Mouse (Mus musculus) adrenal gland, adult 8-10 months (tissue): ENCODE results near the gene Nfkbid. TPM values are rescaled to one million over a fixed set of nuclear protein-coding genes. Genes with fewer than 3 reads are reported as not detected.

Experiments used
- DNase-seq: peaks from one replicate; pipeline ENCODE4 v3.0.0; 2022
- total RNA-seq, 4 experiments: library from RNA; stranded (reverse); gene quantifications; 2 replicates each; pipeline ENCODE4 v1.2.4; 2022

Nfkbid gene
- total RNA-seq, 4 experiments from 2014 or later = 0.73 to 2.4 (median 1.7) TPM

DNA sequence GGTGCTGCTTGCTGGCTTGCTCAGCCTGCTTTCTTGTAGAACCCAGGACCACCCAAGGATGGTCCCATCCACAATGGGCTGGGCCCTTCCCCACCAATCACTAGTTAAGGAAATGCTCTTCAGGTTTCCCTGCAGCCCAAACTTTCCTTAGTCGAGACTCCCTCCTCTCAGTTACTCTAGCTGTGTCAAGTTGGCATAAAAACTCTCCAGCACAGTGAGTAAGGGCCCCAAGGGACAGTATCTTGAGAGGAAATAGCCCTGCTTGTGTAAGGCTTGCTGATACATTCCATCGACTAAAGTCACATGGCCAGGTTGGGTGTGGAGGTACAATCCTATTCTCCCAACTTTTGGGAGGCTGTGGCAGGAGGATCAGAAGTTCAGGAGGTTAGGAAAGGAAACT lies 8.7 kb downstream of the Nfkbid start:
- no peak for DNase-seq

DNA sequence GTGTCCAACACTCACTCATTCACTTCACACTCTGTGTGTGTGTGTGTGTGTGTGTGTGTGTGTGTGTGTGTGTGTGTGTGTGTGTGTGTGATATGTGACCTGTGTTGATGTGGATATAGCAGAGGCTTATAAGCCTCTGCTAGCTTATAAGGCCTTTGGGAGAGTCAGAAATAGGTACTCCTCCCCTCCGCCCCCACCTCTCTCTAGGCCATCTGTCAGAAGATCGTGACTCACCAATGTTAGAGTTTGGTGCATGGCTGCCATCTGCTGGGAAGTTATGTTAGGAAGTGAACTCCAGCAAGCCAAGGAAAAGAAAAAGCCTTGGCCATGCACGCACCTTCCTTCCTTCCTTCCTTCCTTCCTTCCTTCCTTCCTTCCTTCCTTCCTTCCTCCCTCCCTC lies 10.3 kb downstream of the Nfkbid start:
- peak; percentile 58 for DNase-seq

DNA sequence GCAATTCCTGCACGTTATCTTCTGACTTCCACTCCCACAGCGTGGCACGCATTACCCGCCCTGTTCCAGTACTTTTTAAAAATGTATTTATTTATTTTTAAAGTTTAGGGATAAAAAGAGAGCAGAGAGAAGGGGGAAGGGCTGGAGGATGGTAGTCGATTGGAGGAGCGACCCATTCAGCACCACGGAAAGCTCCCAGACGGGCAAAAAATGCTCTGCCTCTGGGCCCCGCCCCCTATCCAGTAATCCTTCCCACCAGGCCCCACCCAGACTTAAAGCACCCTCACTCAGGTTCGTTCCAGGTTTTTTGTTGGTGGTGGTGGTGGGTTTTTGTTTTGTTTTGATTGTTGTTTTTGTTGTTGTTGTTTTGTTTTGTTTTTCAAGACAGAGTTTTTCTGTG lies 12.7 kb downstream of the Nfkbid start:
- peak; percentile 40 for DNase-seq

GRCm38 (mm10) chr7:30434701-30435100 lies 13.2 kb downstream of the Nfkbid start:
- DNase-seq = no peak

GRCm38 (mm10) chr7:30435156-30435555 lies 13.6 kb downstream of the Nfkbid start:
- DNase-seq = no peak

GRCm38 (mm10) chr7:30436879-30437278 lies 15.3 kb downstream of the Nfkbid start:
- DNase-seq = no peak

DNA sequence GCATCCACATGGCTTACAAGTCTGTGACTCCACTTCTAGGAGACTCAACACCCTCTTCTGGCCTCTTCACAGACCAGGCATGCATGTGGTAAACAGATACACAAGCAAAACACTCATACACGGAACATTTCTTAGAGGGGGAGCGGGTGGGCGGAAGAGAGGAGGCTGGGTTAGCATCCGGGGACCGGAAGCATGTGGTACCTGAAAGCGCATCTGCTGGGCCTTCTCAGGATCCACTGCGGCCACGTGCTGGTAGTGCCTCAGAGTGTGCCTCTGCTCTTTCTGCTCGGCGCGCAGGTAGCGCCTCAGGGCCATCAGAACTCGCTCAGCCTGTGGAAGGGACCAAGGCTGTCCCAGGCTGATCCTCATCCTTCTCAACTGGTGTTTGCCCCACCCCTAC lies 18.2 kb downstream of the Nfkbid start:
- no peak for DNase-seq

DNA sequence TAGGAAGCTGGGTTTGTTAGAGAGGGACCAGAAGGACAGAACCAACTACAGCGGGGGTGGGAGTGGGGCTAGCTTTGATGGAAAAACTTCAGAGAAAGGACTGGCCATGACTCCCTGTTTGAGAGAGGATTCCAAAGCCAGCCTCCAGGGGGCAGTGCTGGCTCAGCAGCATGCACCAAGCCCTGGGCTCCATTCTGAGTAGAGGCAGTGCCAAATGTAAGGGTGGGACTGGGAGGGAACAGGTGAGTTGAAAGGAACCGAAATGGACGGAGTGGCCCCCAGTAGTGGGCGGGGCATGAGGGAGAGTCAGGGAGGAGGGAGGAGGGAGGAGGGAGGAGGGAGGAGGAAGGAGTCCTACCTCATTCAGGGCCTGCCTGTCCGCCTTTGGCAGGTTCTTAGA lies 19.2 kb downstream of the Nfkbid start:
- DNase-seq = no peak

GRCm38 (mm10) chr7:30443696-30444095 lies 22.2 kb downstream of the Nfkbid start:
- no peak for DNase-seq

DNA sequence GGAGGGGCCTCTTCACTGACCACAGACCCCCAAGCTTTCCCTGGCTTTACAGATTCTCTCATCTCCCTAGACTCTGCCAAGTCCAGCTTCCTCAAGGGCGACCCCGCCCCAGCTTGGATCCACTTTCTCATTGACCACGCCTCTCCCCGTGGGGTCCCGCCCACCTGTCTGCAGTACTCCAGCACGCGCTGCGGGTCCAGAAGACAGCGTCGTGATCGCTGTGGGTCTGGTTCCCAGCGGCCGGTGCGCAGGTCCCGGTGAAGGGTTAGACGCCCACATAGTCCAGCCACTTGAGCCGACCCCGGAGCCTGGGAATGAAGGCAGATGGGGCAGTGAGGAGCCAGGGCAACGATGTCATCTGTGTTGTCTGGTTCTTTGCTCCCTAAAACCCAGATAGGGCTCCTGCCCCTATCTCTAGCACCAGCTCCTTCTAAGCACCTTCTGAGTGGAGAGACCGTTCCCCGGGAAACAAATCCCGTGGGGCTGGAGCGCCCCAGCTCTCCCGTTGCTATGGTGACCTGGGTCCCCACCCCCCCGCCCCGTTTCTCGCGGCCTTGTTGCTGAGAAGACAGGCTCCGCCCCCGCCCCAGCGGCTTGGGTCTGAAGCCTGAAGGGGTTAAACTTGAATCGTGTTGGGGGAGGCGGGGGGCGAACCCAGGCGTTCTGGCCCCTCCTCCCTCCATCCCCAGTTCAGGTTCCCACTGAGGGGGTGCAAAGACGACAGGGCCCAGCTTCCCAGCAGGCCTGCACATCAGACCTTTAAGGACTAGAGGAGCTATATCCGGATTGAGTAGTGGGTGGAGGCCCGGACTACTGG lies 22.8 kb downstream of the Nfkbid start:
- DNase-seq = peak; percentile 31

DNA sequence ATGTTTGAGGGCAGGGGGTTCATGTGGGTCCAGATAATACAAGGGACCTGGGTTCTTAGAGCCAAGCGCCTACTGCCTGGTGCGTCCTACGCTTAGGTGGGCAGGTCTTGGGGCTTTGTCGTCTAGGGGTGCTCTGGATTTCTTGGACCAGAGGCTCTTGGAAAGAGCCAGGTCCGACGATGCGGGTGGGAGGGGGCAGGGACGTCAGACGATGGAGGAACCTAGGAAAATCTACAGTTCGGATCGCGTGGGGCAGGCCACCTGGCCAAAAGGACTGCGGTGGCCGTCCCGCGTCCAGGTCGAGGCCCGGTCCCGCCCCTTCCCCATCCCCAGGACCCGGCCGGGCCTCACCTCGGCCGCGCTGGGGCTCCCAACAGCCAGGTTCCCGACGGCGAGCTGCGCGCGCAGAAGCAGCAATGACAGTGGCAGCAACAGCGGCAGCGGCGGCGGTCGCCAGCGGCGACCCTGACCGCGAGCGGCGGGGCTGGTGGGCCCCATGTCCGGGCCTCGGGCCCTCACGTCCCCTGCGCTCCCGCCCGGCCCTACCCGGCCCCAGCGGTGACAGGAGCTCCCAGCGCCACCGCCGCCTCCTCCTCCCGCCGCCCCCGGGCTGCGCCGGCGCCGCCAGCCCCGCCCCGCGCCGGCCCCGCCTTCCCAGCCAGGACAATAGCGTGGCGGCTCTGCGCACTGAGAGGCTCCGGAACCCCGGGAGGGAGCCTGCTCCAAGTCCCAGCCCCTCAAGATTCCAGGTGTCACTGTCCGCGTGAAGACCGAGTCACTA lies 23.6 kb downstream of the Nfkbid start, which contains the start of gene Aplp1:
Gene Aplp1, minus strand, starts transcription at position 565 of the 781 bp plus-strand sequence.
- no peak for DNase-seq

GRCm38 (mm10) chr7:30450241-30450640 lies 28.7 kb downstream of the Nfkbid start:
- DNase-seq = no peak

GRCm38 (mm10) chr7:30453327-30453726 lies 31.8 kb downstream of the Nfkbid start:
- DNase-seq = no peak

DNA sequence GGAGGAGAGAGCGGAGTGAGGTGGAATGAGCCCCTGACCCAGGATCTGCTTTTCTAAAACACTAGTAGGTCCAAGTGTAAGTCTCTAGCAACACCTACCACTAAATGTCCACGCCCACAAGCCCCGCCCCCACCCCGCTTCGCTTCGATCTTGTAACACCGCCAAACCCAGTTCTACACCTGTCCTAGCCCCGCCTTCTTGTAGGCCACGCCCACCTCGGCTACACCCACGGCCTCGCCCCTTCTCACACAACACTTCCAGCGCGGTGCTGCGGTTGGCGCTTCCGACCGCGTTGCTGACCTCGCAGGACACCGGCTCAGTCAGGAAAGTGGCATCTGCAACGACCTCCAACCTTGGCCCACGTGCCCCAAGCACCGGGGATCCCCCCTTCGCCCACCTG lies 32.2 kb downstream of the Nfkbid start:
- DNase-seq = no peak

DNA sequence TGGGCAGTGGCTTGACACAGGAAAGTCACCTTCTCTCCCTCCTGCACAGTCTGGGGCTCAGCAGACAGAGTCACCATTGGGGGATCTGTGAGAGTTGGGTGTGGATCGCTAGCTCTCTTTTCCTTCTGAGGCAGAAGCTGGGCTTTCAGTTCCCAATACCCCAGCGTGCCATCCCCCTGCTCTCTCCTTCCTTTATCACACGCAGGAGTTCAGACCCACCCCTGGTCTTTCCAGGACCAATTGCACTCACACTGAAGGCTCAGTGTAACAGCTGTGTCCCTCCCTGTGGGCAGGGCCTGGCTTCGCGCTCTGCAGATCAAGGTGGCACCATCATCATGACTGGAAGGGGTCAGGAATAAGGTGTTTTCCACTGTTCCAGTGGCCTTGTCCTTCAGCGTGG lies 32.7 kb downstream of the Nfkbid start:
- no peak for DNase-seq

GRCm38 (mm10) chr7:30456487-30456886 lies 35.0 kb downstream of the Nfkbid start:
- no peak for DNase-seq

DNA sequence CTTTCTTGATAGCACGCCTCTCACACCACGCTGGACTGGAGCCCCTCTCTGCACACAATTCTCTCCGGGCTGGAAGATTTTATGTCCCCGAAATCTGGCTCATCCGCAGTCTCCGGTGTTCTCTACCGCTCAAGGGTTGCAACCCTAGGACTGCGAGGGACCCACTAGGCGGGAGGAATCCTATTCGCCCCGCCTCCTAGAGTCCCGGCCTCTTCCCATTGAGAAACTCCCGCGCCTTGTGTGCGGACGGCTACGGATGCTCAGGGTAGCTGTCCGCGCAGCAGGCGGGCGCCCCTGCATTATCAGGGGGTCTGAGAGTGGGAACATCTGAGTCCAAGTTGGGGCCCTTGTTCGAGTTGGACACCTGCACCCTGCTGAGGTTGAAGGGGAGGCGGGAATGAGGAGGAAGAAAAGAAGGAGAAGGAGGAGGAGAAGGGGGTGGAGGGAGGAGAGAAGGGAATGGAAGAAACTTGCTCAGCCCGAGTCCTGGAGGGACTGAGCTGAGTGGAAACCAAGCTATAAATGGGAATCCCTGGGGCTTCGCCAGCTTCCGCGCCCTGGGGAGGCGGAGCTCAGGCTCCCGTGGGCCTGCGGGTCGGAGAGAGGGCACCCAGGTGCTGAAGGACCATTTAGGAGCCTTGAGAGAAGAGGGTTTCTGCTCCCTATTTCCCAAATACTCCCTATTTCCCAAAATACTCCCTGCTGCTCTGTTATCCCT lies 35.5 kb downstream of the Nfkbid start:
- DNase-seq = no peak

DNA sequence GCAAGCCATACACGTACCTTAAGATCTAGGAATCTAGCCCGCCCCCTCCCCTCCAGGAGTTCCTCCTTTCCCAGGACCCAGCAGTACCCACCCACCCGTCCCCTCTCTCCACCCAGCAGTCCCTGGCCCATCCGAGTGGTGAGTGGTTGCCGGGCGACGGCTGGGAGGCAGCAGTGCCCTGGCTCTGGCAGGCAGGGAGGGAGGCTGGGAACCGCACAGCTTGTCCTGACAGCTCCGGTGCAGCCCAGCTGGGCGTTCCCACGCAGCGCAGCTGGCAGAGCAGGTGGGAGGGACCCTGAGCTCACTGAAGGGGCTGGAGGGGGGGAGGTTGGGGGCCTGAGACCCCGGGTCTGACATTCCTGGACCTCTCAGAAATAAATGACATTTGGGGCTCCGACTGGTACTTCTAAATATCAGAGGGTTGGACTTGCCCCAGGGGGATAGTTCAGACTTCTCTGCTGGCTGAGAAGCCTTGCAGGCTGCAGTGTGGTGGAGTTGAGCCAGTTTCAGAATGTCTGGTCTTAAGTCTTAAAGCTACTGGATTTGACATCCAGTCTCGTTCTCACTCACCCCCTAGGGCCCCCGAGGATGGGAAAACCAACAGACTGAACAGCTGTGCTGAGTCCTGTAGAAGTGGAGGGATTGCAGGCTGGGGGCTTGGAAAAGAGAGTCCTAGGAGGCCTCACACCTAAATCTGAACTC lies 36.2 kb downstream of the Nfkbid start, which contains the start of the genes Kirrel2 and Nphs1:
Gene Kirrel2, minus strand, starts transcription at position 62 of the 702 bp plus-strand sequence.
Gene Nphs1, plus strand, starts transcription at position 687 of the 702 bp plus-strand sequence.
- DNase-seq = no peak

DNA sequence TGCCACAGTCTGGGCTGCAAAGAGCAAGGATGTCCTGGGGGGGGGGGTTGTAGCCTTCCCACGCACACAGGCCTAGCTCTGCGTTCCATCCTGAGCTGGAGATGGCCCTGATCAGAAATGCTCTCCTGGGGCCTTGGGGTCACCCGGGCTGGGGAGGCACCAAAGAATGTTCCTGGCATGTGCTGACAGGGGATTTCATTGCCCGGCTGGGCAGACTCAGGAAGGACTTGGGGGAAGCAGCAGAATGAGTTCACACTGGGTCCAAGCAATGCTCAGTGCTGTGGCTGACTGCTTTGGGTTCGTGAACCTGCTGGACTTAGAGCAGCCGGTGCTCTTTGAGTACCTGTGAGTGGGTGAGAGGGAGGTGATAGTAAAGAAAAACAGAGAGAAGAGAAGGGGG lies 38.0 kb downstream of the Nfkbid start:
- no peak for DNase-seq

DNA sequence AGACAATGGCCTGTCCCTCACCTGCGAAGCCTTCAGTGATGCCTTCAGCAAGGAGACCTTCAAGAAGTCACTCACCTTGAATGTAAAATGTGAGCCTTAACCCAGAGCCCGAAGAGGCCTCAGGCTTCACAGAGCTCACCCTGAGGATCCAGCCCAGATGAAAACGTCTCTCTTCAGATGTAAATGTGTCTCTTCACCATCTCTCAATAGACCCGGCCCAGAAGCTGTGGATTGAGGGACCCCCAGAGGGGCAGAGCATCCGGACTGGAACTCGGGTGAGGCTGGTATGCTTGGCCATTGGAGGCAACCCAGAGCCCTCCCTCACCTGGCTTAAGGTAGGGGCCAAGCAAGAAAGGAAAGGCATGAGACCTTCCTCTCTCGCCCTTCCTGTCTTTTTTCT lies 42.0 kb downstream of the Nfkbid start:
- DNase-seq = no peak

GRCm38 (mm10) chr7:30463996-30464395 lies 42.5 kb downstream of the Nfkbid start:
- no peak for DNase-seq

DNA sequence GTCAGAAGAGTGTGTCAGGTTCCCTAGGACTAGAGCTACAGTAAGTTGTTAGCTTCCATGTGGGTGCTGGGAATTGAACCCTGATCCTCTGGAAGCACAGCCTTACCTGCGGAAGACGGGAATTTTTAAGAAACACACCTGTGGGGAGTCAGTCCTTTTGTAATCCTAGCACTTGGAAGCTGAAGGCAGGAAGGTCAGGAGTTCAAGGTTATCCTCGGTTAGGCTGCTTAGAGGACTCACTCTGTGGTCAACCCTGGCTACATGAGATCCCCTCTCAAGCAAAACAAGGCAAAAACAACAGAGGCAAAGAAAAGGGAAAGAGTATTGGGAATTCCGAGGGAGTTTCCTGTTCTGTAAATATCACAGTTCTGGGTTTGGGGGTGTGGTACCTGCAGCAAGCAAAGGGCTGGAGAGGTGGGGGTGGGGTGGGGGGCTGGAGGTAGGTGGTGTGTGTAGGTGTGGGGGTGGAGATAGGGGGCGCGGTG lies 43.3 kb downstream of the Nfkbid start:
- no peak for DNase-seq
